In the genomic region with DNA sequence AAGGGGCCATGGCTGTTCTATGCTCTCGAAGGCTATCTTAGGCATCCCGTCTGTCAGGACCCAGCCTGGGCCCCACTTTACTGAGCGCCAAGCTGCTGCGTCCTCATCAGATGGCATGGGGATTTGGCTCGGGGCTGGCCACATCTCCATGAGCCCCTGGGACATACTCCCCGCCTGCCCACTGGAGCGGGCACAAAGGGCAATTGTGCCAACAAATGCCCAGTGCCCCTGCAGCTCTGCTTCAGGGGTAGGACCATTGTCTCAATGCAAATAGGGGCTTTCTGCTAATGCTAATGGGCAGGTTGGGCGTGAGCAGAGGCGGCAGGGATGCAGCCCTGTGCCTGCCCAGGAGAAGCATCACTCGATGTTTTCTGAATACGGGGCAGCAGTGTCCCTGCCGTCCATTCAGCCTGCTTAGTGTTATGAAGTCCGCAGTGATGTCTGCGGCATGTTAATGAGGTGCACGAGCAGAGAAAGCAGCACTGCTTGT, we compare ENCODE assay signal across 14 mouse cellular contexts.
DNase-seq lines count a peak whose midpoint lies in the region; ATAC-seq and TF ChIP-seq lines count a peak whose summit lies in the region.
"Had no signal": no experiment of that assay in that cellular context is flagged by ENCODE, and none has a peak within 500 bp of the region (broad histone marks: within the 10 kb centered on the region; RNA-seq: fewer than 3 reads in every experiment).

No protein-coding gene starts in this region.

- peak overlapping the region; percentile 28; the same call in 1 of the 2 replicates for H3K9ac ChIP-seq in forebrain, embryonic 15.5 days (replicated peaks)
- no peak overlapping the region for H3K9ac ChIP-seq in neural tube, embryonic 14.5 days (replicated peaks; ENCODE audit: low read depth, low read length)
- H3K9ac ChIP-seq: embryonic facial prominence, embryonic 15.5 days; liver, embryonic 15.5 days had no signal

- no peak for TF ChIP-seq CTCF in thymus, adult 2 months (IDR thresholded peaks at IDR 0.05; ENCODE audit: borderline replicate concordance, control insufficient read depth, extremely low read depth, insufficient read depth, low read length, poor library complexity)

- WGBS in forebrain, embryonic 15.5 days, result 12% methylated on average over 15 of the region's 15 CpGs
- WGBS in neural tube, embryonic 14.5 days, result 20% methylated on average over 15 of the region's 15 CpGs
- WGBS in thymus, adult 2 months, result 90% methylated on average over 15 of the region's 15 CpGs

- peak; percentile 82 for DNase-seq in retina, postnatal 1 day
- no peak for DNase-seq in retina, embryonic 14.5 days (ENCODE audit: low spot score)
- DNase-seq in mesoderm, embryonic 11.5 days (ENCODE audit: low read depth, low spot score), result peak; percentile 8
- DNase-seq in kidney, adult 8-10 months, result no peak
- no peak for DNase-seq in thymus, adult 2 months
- DNase-seq: adrenal gland, postnatal 25 days; cerebellum, adult 2 months; heart, postnatal 14 days; thymus, postnatal 4 days had no signal

- H3K4me2 ChIP-seq in forebrain, embryonic 15.5 days (replicated peaks), result peak overlapping the region; percentile 37
- peak overlapping the region; percentile 11; the same call in 1 of the 2 replicates for H3K4me2 ChIP-seq in neural tube, embryonic 14.5 days (ENCODE audit: low read depth, low read length)
- H3K4me2 ChIP-seq: embryonic facial prominence, embryonic 15.5 days; liver, embryonic 15.5 days had no signal

- H3K27ac ChIP-seq in forebrain, embryonic 15.5 days (replicated peaks), result no peak overlapping the region
- H3K27ac ChIP-seq in neural tube, embryonic 14.5 days (ENCODE audit: low read depth, low read length), result no peak overlapping the region
- no peak overlapping the region for H3K27ac ChIP-seq in thymus, adult 2 months (ENCODE audit: control insufficient read depth, insufficient read depth, low read length)
- H3K27ac ChIP-seq: embryonic facial prominence, embryonic 15.5 days; liver, embryonic 15.5 days had no signal

- no peaks in the 10 kb centered on the region for H3K9me3 ChIP-seq in forebrain, embryonic 15.5 days
- H3K9me3 ChIP-seq in neural tube, embryonic 14.5 days (ENCODE audit: control insufficient read depth, low read length), result no peaks in the 10 kb centered on the region
- H3K9me3 ChIP-seq: embryonic facial prominence, embryonic 15.5 days; liver, embryonic 15.5 days had no signal

- TF ChIP-seq POLR2A in thymus, adult 2 months (IDR thresholded peaks at IDR 0.05; ENCODE audit: control insufficient read depth, extremely low read depth, insufficient read depth, low read length, poor library complexity), result no peak

- peak; percentile 64 for ATAC-seq in forebrain, embryonic 15.5 days (replicated peaks)
- peak; percentile 80 for ATAC-seq in neural tube, embryonic 14.5 days (ENCODE audit: low read depth)
- ATAC-seq in erythroblast, adult 5-6 weeks (replicated peaks; ENCODE audit: low FRiP score, poor library complexity, severe bottlenecking), result no peak

- H3K4me3 ChIP-seq in forebrain, embryonic 15.5 days, result peak overlapping the region; percentile 19; the same call in 1 of the 2 replicates
- no peak overlapping the region for H3K4me3 ChIP-seq in neural tube, embryonic 14.5 days (ENCODE audit: low read depth, low read length)
- H3K4me3 ChIP-seq in thymus, adult 2 months (ENCODE audit: control insufficient read depth, insufficient read depth, low read length), result no peak overlapping the region
- H3K4me3 ChIP-seq: embryonic facial prominence, embryonic 15.5 days; liver, embryonic 15.5 days had no signal

- peaks cover 12% of the 10 kb centered on the region for H3K4me1 ChIP-seq in forebrain, embryonic 15.5 days
- no peaks in the 10 kb centered on the region for H3K4me1 ChIP-seq in neural tube, embryonic 14.5 days (ENCODE audit: control insufficient read depth, insufficient read depth, low read length)
- H3K4me1 ChIP-seq in thymus, adult 2 months (replicated peaks; ENCODE audit: control insufficient read depth, insufficient read depth, low read length), result no peaks in the 10 kb centered on the region
- H3K4me1 ChIP-seq: embryonic facial prominence, embryonic 15.5 days; liver, embryonic 15.5 days had no signal

- H3K27me3 ChIP-seq in forebrain, embryonic 15.5 days, result no peaks in the 10 kb centered on the region
- no peaks in the 10 kb centered on the region for H3K27me3 ChIP-seq in neural tube, embryonic 14.5 days (ENCODE audit: control insufficient read depth, insufficient read depth, low read length)
- H3K27me3 ChIP-seq in thymus, adult 2 months (ENCODE audit: control insufficient read depth, insufficient read depth, low read length), result no peaks in the 10 kb centered on the region
- H3K27me3 ChIP-seq: embryonic facial prominence, embryonic 15.5 days; liver, embryonic 15.5 days had no signal

- no peaks in the 10 kb centered on the region for H3K36me3 ChIP-seq in forebrain, embryonic 15.5 days
- no peaks in the 10 kb centered on the region for H3K36me3 ChIP-seq in neural tube, embryonic 14.5 days (ENCODE audit: control insufficient read depth, insufficient read depth, low read length)
- no peaks in the 10 kb centered on the region for H3K36me3 ChIP-seq in thymus, adult 2 months (ENCODE audit: control insufficient read depth, insufficient read depth, low read length)
- H3K36me3 ChIP-seq: embryonic facial prominence, embryonic 15.5 days; liver, embryonic 15.5 days had no signal

Comparison
In these comparisons a context has a peak if more than half of its experiments do, and no peak if none do; other contexts are left out.
1. DNase-seq: peak in retina, postnatal 1 day (single experiment) and mesoderm, embryonic 11.5 days (single experiment); none in retina, embryonic 14.5 days (single experiment), kidney, adult 8-10 months (0 of 2) and thymus, adult 2 months (single experiment).